Mouse (Mus musculus): Measurements from ENCODE around the gene 4930447C04Rik. TPM values are rescaled to one million over a fixed set of nuclear protein-coding genes. Genes with fewer than 3 reads are reported as not detected.

The 4930447C04Rik gene
- total and polyA plus RNA-seq, 3 experiments = 0.30 to 0.47 TPM; not detected in 1

- no peak overlapping the region for H3K27ac ChIP-seq
- intact Hi-C loops (cut with DNase I) = no loop called here
- peaks cover 2% of the 10 kb centered on the region; the same call in 1 of the 2 replicates for H3K4me1 ChIP-seq (ENCODE audit: control insufficient read depth, insufficient read depth, low read length)
- H3K36me3 ChIP-seq (ENCODE audit: control insufficient read depth, insufficient read depth, low read length) = no peaks in the 10 kb centered on the region
- no peak for DNase-seq
- 49% methylated on average over 13 of the region's 13 CpGs for WGBS
- H3K79me2 ChIP-seq (replicated peaks; ENCODE audit: control insufficient read depth, insufficient read depth, low read length) = no peaks in the 10 kb centered on the region
- H3K27me3 ChIP-seq (ENCODE audit: control insufficient read depth, insufficient read depth, low read length) = peaks cover 8% of the 10 kb centered on the region
- H3K4me3 ChIP-seq = no peak overlapping the region
- no peak for TF ChIP-seq POLR2A (IDR thresholded peaks at IDR 0.05; ENCODE audit: insufficient read depth, low read depth, low read length)
- no peak for TF ChIP-seq CTCF (IDR thresholded peaks at IDR 0.05)
- TF ChIP-seq EP300 (IDR thresholded peaks at IDR 0.05; ENCODE audit: insufficient read depth, low read depth, low read length) = no peak
- no peak overlapping the region for H3K9ac ChIP-seq (ENCODE audit: low read depth, low read length)
These were observed 87.0 kb downstream of the 4930447C04Rik start for GRCm38 (mm10) chr12:72853406-72854076.

GRCm38 (mm10) chr12:72852264-72852663, 88.3 kb downstream of the 4930447C04Rik start:
- intact Hi-C loops (cut with DNase I) = no loop called here
- DNase-seq = no peak
- peaks cover 2% of the 10 kb centered on the region; the same call in 1 of the 2 replicates for H3K4me1 ChIP-seq (ENCODE audit: control insufficient read depth, insufficient read depth, low read length)
- no peaks in the 10 kb centered on the region for H3K79me2 ChIP-seq (replicated peaks; ENCODE audit: control insufficient read depth, insufficient read depth, low read length)
- 87% methylated on average over 6 of the region's 6 CpGs for WGBS
- H3K9ac ChIP-seq (ENCODE audit: low read depth, low read length) = no peak overlapping the region
- no peak overlapping the region for H3K27ac ChIP-seq
- TF ChIP-seq EP300 (IDR thresholded peaks at IDR 0.05; ENCODE audit: insufficient read depth, low read depth, low read length) (no peak), CTCF (IDR thresholded peaks at IDR 0.05) (no peak), POLR2A (IDR thresholded peaks at IDR 0.05; ENCODE audit: insufficient read depth, low read depth, low read length) (no peak)
- no peak overlapping the region for H3K4me3 ChIP-seq
- H3K27me3 ChIP-seq (ENCODE audit: control insufficient read depth, insufficient read depth, low read length) = peaks cover 10% of the 10 kb centered on the region
- no peaks in the 10 kb centered on the region for H3K36me3 ChIP-seq (ENCODE audit: control insufficient read depth, insufficient read depth, low read length)

GRCm38 (mm10) chr12:72850146-72850545, 90.4 kb downstream of the 4930447C04Rik start:
- intact Hi-C loops (cut with DNase I) = no loop called here
- 45% methylated on average over 9 of the region's 9 CpGs for WGBS
- H3K27ac ChIP-seq = no peak overlapping the region

GRCm38 (mm10) chr12:72847725-72848124, 92.8 kb downstream of the 4930447C04Rik start:
- TF ChIP-seq POLR2A (IDR thresholded peaks at IDR 0.05; ENCODE audit: insufficient read depth, low read depth, low read length) (no peak), EP300 (IDR thresholded peaks at IDR 0.05; ENCODE audit: insufficient read depth, low read depth, low read length) (no peak), CTCF (IDR thresholded peaks at IDR 0.05) (peak; percentile 92)
- peaks cover 3% of the 10 kb centered on the region for H3K4me1 ChIP-seq (ENCODE audit: control insufficient read depth, insufficient read depth, low read length)
- H3K79me2 ChIP-seq (replicated peaks; ENCODE audit: control insufficient read depth, insufficient read depth, low read length) = no peaks in the 10 kb centered on the region
- H3K4me3 ChIP-seq = no peak overlapping the region
- intact Hi-C loops (cut with DNase I) = loop anchor here (1.0 to 10.0 kb wide), 4 partner anchors 129 to 827 kb away; no protein-coding TSS in a partner anchor
- peaks cover 2% of the 10 kb centered on the region; the same call in 1 of the 2 replicates for H3K27me3 ChIP-seq (ENCODE audit: control insufficient read depth, insufficient read depth, low read length)
- peak in 1 of 2 experiments; percentile 40 for DNase-seq
- H3K36me3 ChIP-seq (ENCODE audit: control insufficient read depth, insufficient read depth, low read length) = no peaks in the 10 kb centered on the region
- H3K27ac ChIP-seq = no peak overlapping the region
- WGBS = 27% methylated on average over 7 of the region's 7 CpGs
- H3K9ac ChIP-seq (ENCODE audit: low read depth, low read length) = no peak overlapping the region

More at GRCm38 (mm10) chr12:72850146-72850545, 90.4 kb downstream of the 4930447C04Rik start:
- H3K9ac ChIP-seq (ENCODE audit: low read depth, low read length) = no peak overlapping the region
- no peaks in the 10 kb centered on the region for H3K36me3 ChIP-seq (ENCODE audit: control insufficient read depth, insufficient read depth, low read length)
- no peak for TF ChIP-seq POLR2A (IDR thresholded peaks at IDR 0.05; ENCODE audit: insufficient read depth, low read depth, low read length)
- no peak for DNase-seq
- peaks cover 2% of the 10 kb centered on the region; the same call in 1 of the 2 replicates for H3K4me1 ChIP-seq (ENCODE audit: control insufficient read depth, insufficient read depth, low read length)
- H3K79me2 ChIP-seq (replicated peaks; ENCODE audit: control insufficient read depth, insufficient read depth, low read length) = no peaks in the 10 kb centered on the region
- peaks cover 6% of the 10 kb centered on the region for H3K27me3 ChIP-seq (ENCODE audit: control insufficient read depth, insufficient read depth, low read length)
- H3K4me3 ChIP-seq = no peak overlapping the region

- WGBS = 57% methylated on average over 10 of the region's 10 CpGs
- Histone ChIP-seq H3K79me2 (replicated peaks; ENCODE audit: control insufficient read depth, insufficient read depth, low read length) (no peaks in the 10 kb centered on the region), H3K4me1 (ENCODE audit: control insufficient read depth, insufficient read depth, low read length) (peaks cover 3% of the 10 kb centered on the region), H3K4me3 (no peak overlapping the region), H3K36me3 (ENCODE audit: control insufficient read depth, insufficient read depth, low read length) (no peaks in the 10 kb centered on the region), H3K27ac (no peak overlapping the region), H3K9ac (ENCODE audit: low read depth, low read length) (no peak overlapping the region), H3K27me3 (ENCODE audit: control insufficient read depth, insufficient read depth, low read length) (peaks cover 2% of the 10 kb centered on the region; the same call in 1 of the 2 replicates)
- intact Hi-C loops (cut with DNase I) = loop anchor here (2.0 to 10.0 kb wide), 5 partner anchors 25 to 829 kb away; no protein-coding TSS in a partner anchor
- DNase-seq = no peak
- no peak for TF ChIP-seq CTCF (IDR thresholded peaks at IDR 0.05)
- TF ChIP-seq POLR2A (IDR thresholded peaks at IDR 0.05; ENCODE audit: insufficient read depth, low read depth, low read length) = no peak
- TF ChIP-seq EP300 (IDR thresholded peaks at IDR 0.05; ENCODE audit: insufficient read depth, low read depth, low read length) = no peak
These were observed 94.6 kb downstream of the 4930447C04Rik start for GRCm38 (mm10) chr12:72845946-72846345.

Data from heart, adult 2 months (tissue).